Mouse (Mus musculus): Measurements from ENCODE around the gene Nr1h3. TPM values are rescaled to one million over a fixed set of nuclear protein-coding genes. Genes with fewer than 3 reads are reported as not detected.

Nr1h3 gene
- polyA plus RNA-seq, 1 experiment from 2014 or later, result 2.1 TPM

Other genes with a start within 250 kb of the Nr1h3 start
- 0.48 and 0.54 TPM in 2 replicates for gene Rapsn, start 167.2 kb downstream of the Nr1h3 start, polyA plus RNA-seq (2015; fragmentation: Nextera tagmentation; extraction: Ambion mirVana)
- 251 and 254 TPM in 2 replicates for gene Psmc3, start 148.8 kb downstream of the Nr1h3 start, polyA plus RNA-seq (2015; fragmentation: Nextera tagmentation; extraction: Ambion mirVana)
- 25.0 and 29.4 TPM in 2 replicates for gene Slc39a13, start 132.4 kb downstream of the Nr1h3 start, polyA plus RNA-seq (2015; fragmentation: Nextera tagmentation; extraction: Ambion mirVana)
- 1.8 and 3.0 TPM in 2 replicates for gene Spi1, start 120.4 kb downstream of the Nr1h3 start, polyA plus RNA-seq (2015; fragmentation: Nextera tagmentation; extraction: Ambion mirVana)
- gene Mybpc3, start 84.7 kb downstream of the Nr1h3 start, polyA plus RNA-seq (2015; fragmentation: Nextera tagmentation; extraction: Ambion mirVana), result not detected in 2 replicates
- gene Madd, start 19.0 kb downstream of the Nr1h3 start, polyA plus RNA-seq (2015; fragmentation: Nextera tagmentation; extraction: Ambion mirVana), result 56.0 and 58.0 TPM in 2 replicates
- 38.3 and 42.7 TPM in 2 replicates for gene Acp2, start 51 bp upstream of the Nr1h3 start, polyA plus RNA-seq (2015; fragmentation: Nextera tagmentation; extraction: Ambion mirVana)
- gene Ddb2, start 34.1 kb upstream of the Nr1h3 start, polyA plus RNA-seq (2015; fragmentation: Nextera tagmentation; extraction: Ambion mirVana), result 15.1 TPM in 2 replicates
- 15.6 and 16.2 TPM in 2 replicates for gene Pacsin3, start 53.1 kb upstream of the Nr1h3 start, polyA plus RNA-seq (2015; fragmentation: Nextera tagmentation; extraction: Ambion mirVana)
- gene Arfgap2, start 62.1 kb upstream of the Nr1h3 start, polyA plus RNA-seq (2015; fragmentation: Nextera tagmentation; extraction: Ambion mirVana), result 82.6 and 84.5 TPM in 2 replicates
- gene 1110051M20Rik, start 241.9 kb upstream of the Nr1h3 start, polyA plus RNA-seq (2015; fragmentation: Nextera tagmentation; extraction: Ambion mirVana), result 147 and 165 TPM in 2 replicates

All from midbrain, embryonic 13.5 days (tissue).